Mouse (Mus musculus) liver, embryonic 13.5 days (tissue): Measurements from ENCODE around the gene Nsmce1. TPM values are rescaled to one million over a fixed set of nuclear protein-coding genes. Genes with fewer than 3 reads are reported as not detected.
"Not testable (repeated sequence)": the region's sequence is repeated elsewhere in the genome, so short reads cannot be mapped to it uniquely, and the experiment has no call there.

Experiments used
- ATAC-seq: fragments of 200-750 bp; cut with Nextera tagmentation; 2 replicates; pipeline ENCODE4 v1.8.0; 2017; ENCODE audit warnings: low read depth, mild to moderate bottlenecking, moderate number of reproducible peaks, moderate library complexity
- DNase-seq: peaks from one replicate; pipeline ENCODE4 v3.0.0; 2022
- H3K27ac ChIP-seq: fragments of 300-500 bp; sonication (generic); 2 replicates; pipeline ENCODE4 v1.5.1; 2015; ENCODE audit warnings: moderate library complexity, mild to moderate bottlenecking, inconsistent platforms
- H3K27me3 ChIP-seq: fragments of 300-500 bp; sonication (generic); 2 replicates; pipeline ENCODE4 v1.6.1; 2015; ENCODE audit warnings: mild to moderate bottlenecking, inconsistent platforms
- H3K36me3 ChIP-seq: fragments of 300-500 bp; sonication (generic); 2 replicates; pipeline ENCODE4 v1.6.1; 2015; ENCODE audit warnings: mild to moderate bottlenecking, inconsistent platforms
- H3K4me1 ChIP-seq: fragments of 300-500 bp; sonication (generic); replicated peaks from 2 replicates; pipeline ENCODE4 v1.6.1; 2015; ENCODE audit warnings: inconsistent platforms
- H3K4me2 ChIP-seq: fragments of 300-500 bp; sonication (generic); 2 replicates; pipeline ENCODE4 v1.6.1; 2015; ENCODE audit warnings: inconsistent platforms, mild to moderate bottlenecking, moderate library complexity
- H3K4me3 ChIP-seq: fragments of 300-500 bp; sonication (generic); replicated peaks from 2 replicates; pipeline ENCODE4 v1.5.1; 2015; ENCODE audit warnings: mild to moderate bottlenecking, inconsistent platforms
- H3K9ac ChIP-seq: fragments of 300-500 bp; sonication (generic); 2 replicates; pipeline ENCODE4 v1.6.1; 2015; ENCODE audit warnings: mild to moderate bottlenecking, inconsistent platforms
- H3K9me3 ChIP-seq: fragments of 300-500 bp; sonication (generic); replicated peaks from 2 replicates; pipeline ENCODE4 v1.6.1; 2016; ENCODE audit warnings: inconsistent platforms
- WGBS: fragments of 180-500 bp; shearing (Covaris S2); methylation state at CpG from one replicate; pipeline ENCODE4 v1.1.7; 2015; ENCODE audit not compliant: insufficient replicate concordance; 5-methylcytosine and 5-hydroxymethylcytosine counted together
- polyA plus RNA-seq: library from polyadenylated mRNA; unstranded; fragments of >200 nt; fragmentation: Nextera tagmentation; extraction: Ambion mirVana; gene quantifications from 2 replicates; pipeline ENCODE4 v1.2.1, GENCODE M21; 2015

Nsmce1 gene
- polyA plus RNA-seq, 1 experiment from 2014 or later: 97.4 TPM

- ATAC-seq: no peak
- DNase-seq: no peak
- Histone ChIP-seq H3K27me3 (no peaks in the 10 kb centered on the region), H3K9me3 (0 out of 2 replicates have a peak, but pooled peaks cover 7% of the 10 kb centered on the region), H3K4me3 (no peak overlapping the region), H3K36me3 (no peaks in the 10 kb centered on the region), H3K9ac (no peak overlapping the region; the same call in 1 of the 2 replicates), H3K27ac (peak overlapping the region; percentile 89), H3K4me1 (peaks cover 62% of the 10 kb centered on the region), H3K4me2 (no peak overlapping the region)
- 71% methylated on average over 7 of the region's 7 CpGs for WGBS
These were observed 61.1 kb downstream of the Nsmce1 start for GRCm38 (mm10) chr7:125430170-125430842.

GRCm38 (mm10) chr7:125428816-125429500 is 62.4 kb downstream of the Nsmce1 start:
- DNase-seq (peak; percentile 79), ATAC-seq (peak; percentile 98)
- 25% methylated on average over 5 of the region's 5 CpGs for WGBS
- H3K9me3 ChIP-seq, H3K36me3 ChIP-seq, H3K27me3 ChIP-seq: not testable (repeated sequence)
- Histone ChIP-seq H3K27ac (peak overlapping the region; percentile 89), H3K9ac (peak overlapping the region; percentile 56), H3K4me1 (peaks cover 59% of the 10 kb centered on the region), H3K4me3 (0 out of 2 replicates have a peak overlapping the region, but pooled peaks have one; percentile 6), H3K4me2 (peak overlapping the region; percentile 61)

- 36% methylated on average over 7 of the region's 7 CpGs for WGBS
- H3K27me3 ChIP-seq: no peaks in the 10 kb centered on the region
- peak overlapping the region; percentile 56 for H3K9ac ChIP-seq
- H3K9me3 ChIP-seq: 0 out of 2 replicates have a peak, but pooled peaks cover 7% of the 10 kb centered on the region
- H3K4me1 ChIP-seq: peaks cover 64% of the 10 kb centered on the region
- no peak overlapping the region for H3K4me3 ChIP-seq
- ATAC-seq (peak; percentile 74), DNase-seq (peak; percentile 45)
- no peaks in the 10 kb centered on the region for H3K36me3 ChIP-seq
- H3K4me2 ChIP-seq: peak overlapping the region; percentile 61
- peak overlapping the region; percentile 89 for H3K27ac ChIP-seq
These were observed 63.0 kb downstream of the Nsmce1 start for GRCm38 (mm10) chr7:125428381-125428780.

- Histone ChIP-seq H3K27ac (peak overlapping the region; percentile 89), H3K4me2 (peak overlapping the region; percentile 61; the same call in 1 of the 2 replicates), H3K27me3 (no peaks in the 10 kb centered on the region), H3K4me3 (no peak overlapping the region), H3K4me1 (peaks cover 72% of the 10 kb centered on the region), H3K9me3 (0 out of 2 replicates have a peak, but pooled peaks cover 7% of the 10 kb centered on the region), H3K9ac (peak overlapping the region; percentile 56), H3K36me3 (no peaks in the 10 kb centered on the region)
- no peak for ATAC-seq
- DNase-seq: no peak
- 80% methylated on average over 12 of the region's 12 CpGs for WGBS
These were observed 63.8 kb downstream of the Nsmce1 start for GRCm38 (mm10) chr7:125427492-125428090.

GRCm38 (mm10) chr7:125423056-125423455 is 68.3 kb downstream of the Nsmce1 start:
- ATAC-seq (peak; percentile 27; the same call in 1 of the 2 replicates), DNase-seq (peak; percentile 12)
- 16% methylated on average over 3 of the region's 3 CpGs for WGBS

GRCm38 (mm10) chr7:125421911-125422310 is 69.5 kb downstream of the Nsmce1 start:
- H3K27ac ChIP-seq: no peak overlapping the region
- peaks cover 54% of the 10 kb centered on the region for H3K4me1 ChIP-seq
- ATAC-seq (no peak), DNase-seq (no peak)
- no peaks in the 10 kb centered on the region; the same call in 1 of the 2 replicates for H3K27me3 ChIP-seq
- no peak overlapping the region for H3K9ac ChIP-seq
- 50% methylated on average over 2 of the region's 2 CpGs for WGBS
- H3K4me3 ChIP-seq: no peak overlapping the region
- H3K9me3 ChIP-seq: no peaks in the 10 kb centered on the region
- no peaks in the 10 kb centered on the region for H3K36me3 ChIP-seq
- no peak overlapping the region for H3K4me2 ChIP-seq

More at GRCm38 (mm10) chr7:125423056-125423455, 68.3 kb downstream of the Nsmce1 start:
- no peaks in the 10 kb centered on the region for H3K9me3 ChIP-seq
- peaks cover 64% of the 10 kb centered on the region for H3K4me1 ChIP-seq
- peak overlapping the region; percentile 51 for H3K27ac ChIP-seq
- no peak overlapping the region for H3K9ac ChIP-seq
- no peaks in the 10 kb centered on the region for H3K36me3 ChIP-seq
- H3K27me3 ChIP-seq: no peaks in the 10 kb centered on the region
- no peak overlapping the region for H3K4me3 ChIP-seq
- no peak overlapping the region for H3K4me2 ChIP-seq

GRCm38 (mm10) chr7:125420190-125420589 is 71.2 kb downstream of the Nsmce1 start:
- ATAC-seq (no peak), DNase-seq (peak; percentile 57)
- H3K4me2 ChIP-seq: no peak overlapping the region
- peaks cover 37% of the 10 kb centered on the region for H3K4me1 ChIP-seq
- no peak overlapping the region for H3K27ac ChIP-seq
- WGBS: 51% methylated on average over 2 of the region's 2 CpGs
- H3K4me3 ChIP-seq: no peak overlapping the region
- no peaks in the 10 kb centered on the region for H3K36me3 ChIP-seq
- H3K27me3 ChIP-seq: peaks cover 3% of the 10 kb centered on the region; the same call in 1 of the 2 replicates
- H3K9ac ChIP-seq: no peak overlapping the region
- H3K9me3 ChIP-seq: no peaks in the 10 kb centered on the region

GRCm38 (mm10) chr7:125418413-125418812 is 73.0 kb downstream of the Nsmce1 start:
- Histone ChIP-seq H3K9ac (no peak overlapping the region), H3K9me3 (no peaks in the 10 kb centered on the region), H3K4me2 (no peak overlapping the region), H3K27ac (no peak overlapping the region), H3K27me3 (peaks cover 4% of the 10 kb centered on the region; the same call in 1 of the 2 replicates), H3K36me3 (no peaks in the 10 kb centered on the region), H3K4me3 (no peak overlapping the region), H3K4me1 (peaks cover 24% of the 10 kb centered on the region)
- ATAC-seq (peak; percentile 80), DNase-seq (peak; percentile 35)
- WGBS: 24% methylated on average over 3 of the region's 3 CpGs

Other genes with a start within 250 kb of the Nsmce1 start
- 8.6 and 9.1 TPM in 2 replicates for gene Kdm8, start 46.9 kb downstream of the Nsmce1 start, polyA plus RNA-seq
- 2.9 and 3.1 TPM in 2 replicates for gene Il4ra, start 60.5 kb upstream of the Nsmce1 start, polyA plus RNA-seq
- gene Il21r, start 111.8 kb upstream of the Nsmce1 start, polyA plus RNA-seq: 0.95 and 1.1 TPM in 2 replicates
- 7.1 and 9.0 TPM in 2 replicates for gene Gtf3c1, start 216.2 kb upstream of the Nsmce1 start, polyA plus RNA-seq
- gene D430042O09Rik, start 216.3 kb upstream of the Nsmce1 start, polyA plus RNA-seq: 1.5 TPM in 2 replicates